Mouse (Mus musculus) hindbrain, embryonic 14.5 days (tissue): Measurements from ENCODE around the gene Panx1. TPM values are rescaled to one million over a fixed set of nuclear protein-coding genes. Genes with fewer than 3 reads are reported as not detected.

Experiments used
- ATAC-seq: fragments of 200-750 bp; cut with Nextera tagmentation; 2 replicates; pipeline ENCODE4 v1.8.0; 2017; ENCODE audit warnings: moderate number of reproducible peaks, mild to moderate bottlenecking, moderate TSS enrichment, moderate library complexity; ENCODE audit not compliant: low FRiP score
- DNase-seq: peaks from one replicate; pipeline ENCODE4 v3.0.0-alpha.2; 2015; ENCODE audit warnings: low spot score
- H3K27ac ChIP-seq: fragments of 300-500 bp; sonication (generic); 2 replicates; pipeline ENCODE4 v1.5.1; 2014; ENCODE audit warnings: mild to moderate bottlenecking, moderate library complexity
- H3K27me3 ChIP-seq: fragments of 300-500 bp; sonication (generic); 2 replicates; pipeline ENCODE4 v1.6.1; 2014; ENCODE audit warnings: mild to moderate bottlenecking, low read length, mixed read lengths; ENCODE audit not compliant: control insufficient read depth, insufficient read depth
- H3K36me3 ChIP-seq: fragments of 300-500 bp; sonication (generic); replicated peaks from 2 replicates; pipeline ENCODE4 v1.6.1; 2014; ENCODE audit not compliant: control insufficient read depth, insufficient read depth
- H3K4me1 ChIP-seq: fragments of 300-500 bp; sonication (generic); replicated peaks from 2 replicates; pipeline ENCODE4 v1.6.1; 2014; ENCODE audit warnings: antibody characterized with exemption, low read length, mixed read lengths; ENCODE audit not compliant: control insufficient read depth, insufficient read depth
- H3K4me2 ChIP-seq: fragments of 300-500 bp; sonication (generic); replicated peaks from 2 replicates; pipeline ENCODE4 v1.6.1; 2014; ENCODE audit warnings: mild to moderate bottlenecking, moderate library complexity
- H3K4me3 ChIP-seq: fragments of 300-500 bp; sonication (generic); replicated peaks from 2 replicates; pipeline ENCODE4 v1.5.1; 2014; ENCODE audit warnings: mild to moderate bottlenecking, low read length
- H3K9ac ChIP-seq: fragments of 300-500 bp; sonication (generic); 2 replicates; pipeline ENCODE4 v1.6.1; 2014
- H3K9me3 ChIP-seq: fragments of 300-500 bp; sonication (generic); 2 replicates; pipeline ENCODE4 v1.6.1; 2016; ENCODE audit warnings: low read length; ENCODE audit not compliant: control insufficient read depth
- WGBS: fragments of 180-500 bp; shearing (Covaris S2); extraction: QIAGEN DNeasy Blood & Tissue Kit; methylation state at CpG from one replicate; pipeline ENCODE4 v1.1.7; 2014; 5-methylcytosine and 5-hydroxymethylcytosine counted together
- polyA plus RNA-seq: library from polyadenylated mRNA; unstranded; fragments of >200 nt; fragmentation: Nextera tagmentation; extraction: Ambion mirVana; gene quantifications from 2 replicates; pipeline ENCODE4 v1.2.1, GENCODE M21; 2014

Gene Panx1
- polyA plus RNA-seq, 1 experiment from 2014 or later = 197 TPM

DNA sequence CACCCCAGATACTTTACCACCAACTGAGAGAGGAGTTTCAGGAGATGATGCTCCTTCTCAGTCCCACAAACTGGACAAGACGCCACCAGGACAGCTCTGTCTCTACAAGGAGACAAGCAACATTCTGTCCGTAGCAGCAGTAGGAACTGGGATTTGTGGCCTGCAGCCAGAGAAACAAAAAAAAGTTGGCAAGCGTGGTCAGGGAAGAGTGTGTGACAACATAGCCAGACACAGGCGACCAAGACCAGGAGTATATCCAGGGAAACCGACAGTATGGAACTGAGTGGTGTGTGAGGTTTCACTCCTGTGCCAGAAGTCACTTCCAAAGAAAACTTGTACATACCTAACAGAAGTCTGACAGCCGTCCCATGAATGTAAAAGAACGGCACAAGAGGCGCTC lies 14.5 kb downstream of the Panx1 start:
- no peak overlapping the region for H3K27ac ChIP-seq
- H3K36me3 ChIP-seq = peaks cover 11% of the 10 kb centered on the region; the same call in 1 of the 2 replicates
- no peaks in the 10 kb centered on the region for H3K27me3 ChIP-seq
- no peak overlapping the region for H3K4me2 ChIP-seq
- WGBS = 72% methylated on average over 8 of the region's 8 CpGs
- no peak for ATAC-seq
- H3K4me1 ChIP-seq = no peaks in the 10 kb centered on the region
- H3K4me3 ChIP-seq = no peak overlapping the region
- H3K9ac ChIP-seq = no peak overlapping the region
- no peaks in the 10 kb centered on the region for H3K9me3 ChIP-seq
- DNase-seq = peak; percentile 53

DNA sequence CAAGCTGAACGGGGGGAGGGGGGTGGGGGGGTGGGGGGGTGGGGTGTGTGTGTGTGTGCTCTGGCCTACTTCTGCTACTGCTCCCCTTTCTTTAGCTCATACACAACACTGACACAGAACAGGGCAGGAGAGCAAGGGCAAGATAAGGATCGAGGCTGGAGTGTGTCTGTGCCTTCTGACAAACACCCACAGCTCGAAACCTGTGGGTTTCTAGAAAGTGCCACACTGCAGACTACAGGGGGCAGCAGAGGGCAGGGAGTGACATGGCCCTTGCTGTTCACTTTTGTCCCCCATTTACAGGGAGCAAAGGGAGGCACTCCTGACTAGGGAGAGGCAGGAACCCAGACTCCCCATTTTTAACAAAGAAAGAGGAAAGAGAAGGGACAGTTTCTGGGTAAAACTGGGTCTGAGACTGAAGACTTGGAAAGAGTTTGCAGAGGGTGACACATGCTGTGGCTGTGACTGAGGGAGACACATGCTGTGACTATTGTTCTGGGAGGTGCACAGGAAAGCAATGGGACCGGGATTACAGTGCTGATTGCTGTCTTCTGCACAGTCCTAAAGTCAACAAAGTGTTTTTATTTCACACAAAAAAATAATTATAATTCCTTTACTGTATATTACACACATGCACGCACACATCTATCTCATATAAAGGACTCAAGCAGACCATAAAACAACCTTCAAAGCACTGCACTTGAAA lies 16.1 kb downstream of the Panx1 start:
- no peak overlapping the region for H3K4me2 ChIP-seq
- no peak overlapping the region for H3K27ac ChIP-seq
- no peak overlapping the region for H3K4me3 ChIP-seq
- ATAC-seq (no peak), DNase-seq (no peak)
- no peaks in the 10 kb centered on the region for H3K27me3 ChIP-seq
- no peaks in the 10 kb centered on the region for H3K4me1 ChIP-seq
- peaks cover 11% of the 10 kb centered on the region; the same call in 1 of the 2 replicates for H3K36me3 ChIP-seq
- no peaks in the 10 kb centered on the region for H3K9me3 ChIP-seq
- 56% methylated on average over 5 of the region's 5 CpGs for WGBS
- no peak overlapping the region for H3K9ac ChIP-seq

GRCm38 (mm10) chr9:15027725-15028124 lies 17.6 kb downstream of the Panx1 start:
- Histone ChIP-seq H3K27ac (no peak overlapping the region), H3K27me3 (no peaks in the 10 kb centered on the region), H3K36me3 (peaks cover 11% of the 10 kb centered on the region; the same call in 1 of the 2 replicates), H3K9me3 (no peaks in the 10 kb centered on the region), H3K9ac (no peak overlapping the region), H3K4me1 (no peaks in the 10 kb centered on the region), H3K4me2 (no peak overlapping the region), H3K4me3 (no peak overlapping the region)
- WGBS = 79% methylated on average over 3 of the region's 3 CpGs
- DNase-seq (no peak), ATAC-seq (no peak)

DNA sequence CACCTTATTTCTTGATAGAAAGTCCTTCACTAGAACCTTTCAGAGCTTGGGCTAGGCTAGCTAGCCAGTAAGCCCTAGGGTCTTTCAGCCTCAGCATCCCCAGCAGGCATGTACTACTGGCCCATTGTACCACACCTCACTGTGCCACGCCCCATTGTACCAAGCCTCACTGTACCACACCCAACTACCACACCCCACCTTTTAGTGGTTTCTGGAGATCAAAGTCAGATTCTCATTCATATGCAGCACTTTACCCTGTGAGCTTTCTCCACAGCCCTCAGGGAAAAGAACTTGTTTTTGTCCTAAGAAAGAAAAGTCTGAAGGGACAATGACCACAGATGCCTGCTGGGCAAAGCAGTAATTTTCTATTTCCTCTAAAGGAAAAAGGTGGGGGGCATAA lies 22.2 kb downstream of the Panx1 start:
- Histone ChIP-seq H3K9ac (no peak overlapping the region), H3K27ac (no peak overlapping the region), H3K9me3 (no peaks in the 10 kb centered on the region), H3K27me3 (no peaks in the 10 kb centered on the region), H3K36me3 (peaks cover 31% of the 10 kb centered on the region), H3K4me2 (no peak overlapping the region), H3K4me1 (no peaks in the 10 kb centered on the region), H3K4me3 (no peak overlapping the region)
- ATAC-seq = no peak
- WGBS = 79% methylated on average over 1 of the region's 1 CpGs
- no peak for DNase-seq

DNA sequence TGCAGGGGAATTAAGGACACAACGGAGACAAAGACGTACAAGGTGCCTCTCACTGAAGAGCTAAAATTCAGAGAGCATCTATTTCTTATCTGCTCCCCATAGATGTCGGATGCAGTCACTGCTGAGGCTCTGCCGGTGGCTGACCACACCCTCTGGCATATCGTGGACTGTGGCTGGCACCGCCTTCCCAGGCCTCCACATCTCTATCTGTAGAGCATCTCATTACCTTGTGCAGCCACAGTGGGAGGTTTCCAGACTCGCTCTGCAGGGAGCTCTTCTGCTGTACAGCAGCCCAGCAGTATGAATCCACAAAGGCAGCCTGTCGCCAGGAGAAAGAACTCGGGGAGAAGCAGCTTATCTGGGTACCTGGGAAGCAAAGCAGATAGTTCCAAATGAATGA lies 24.1 kb downstream of the Panx1 start:
- no peaks in the 10 kb centered on the region for H3K9me3 ChIP-seq
- no peak overlapping the region for H3K4me3 ChIP-seq
- 79% methylated on average over 9 of the region's 9 CpGs for whole genome bisulfite sequencing
- H3K27me3 ChIP-seq = no peaks in the 10 kb centered on the region
- no peak overlapping the region for H3K4me2 ChIP-seq
- no peaks in the 10 kb centered on the region for H3K4me1 ChIP-seq
- peaks cover 42% of the 10 kb centered on the region for H3K36me3 ChIP-seq
- no peak overlapping the region for H3K9ac ChIP-seq
- no peak overlapping the region for H3K27ac ChIP-seq
- DNase-seq (no peak), ATAC-seq (no peak)

DNA sequence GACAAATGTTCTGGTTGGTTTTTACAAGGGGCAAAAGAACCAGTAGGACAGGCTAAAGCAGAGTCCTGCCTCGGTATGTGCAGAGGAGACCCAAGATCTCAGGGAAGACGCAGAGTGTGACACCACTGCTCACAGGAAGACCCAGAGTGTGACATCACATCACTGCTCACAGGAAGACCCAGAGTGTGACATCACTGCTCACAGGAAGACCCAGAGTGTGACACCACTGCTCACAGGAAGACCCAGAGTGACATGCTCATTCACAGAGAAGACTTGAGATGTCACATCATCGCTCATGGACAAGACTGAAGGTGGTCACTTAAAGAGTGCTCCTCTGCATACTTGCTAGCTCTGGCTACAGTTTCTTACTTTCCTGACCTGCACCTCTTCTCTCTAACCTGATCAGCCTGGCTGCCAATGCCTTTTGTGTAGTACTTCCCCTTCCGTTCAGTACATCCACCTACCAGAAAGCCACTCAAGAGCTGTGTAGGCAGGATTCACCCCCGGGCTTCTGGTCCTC lies 24.7 kb downstream of the Panx1 start:
- H3K9ac ChIP-seq = no peak overlapping the region
- no peak for DNase-seq
- no peak overlapping the region for H3K4me3 ChIP-seq
- H3K4me2 ChIP-seq = no peak overlapping the region
- H3K27ac ChIP-seq = no peak overlapping the region
- WGBS = 97% methylated on average over 5 of the region's 5 CpGs
- H3K9me3 ChIP-seq = no peaks in the 10 kb centered on the region
- no peak for ATAC-seq
- no peaks in the 10 kb centered on the region for H3K4me1 ChIP-seq
- H3K36me3 ChIP-seq = peaks cover 42% of the 10 kb centered on the region
- no peaks in the 10 kb centered on the region for H3K27me3 ChIP-seq

DNA sequence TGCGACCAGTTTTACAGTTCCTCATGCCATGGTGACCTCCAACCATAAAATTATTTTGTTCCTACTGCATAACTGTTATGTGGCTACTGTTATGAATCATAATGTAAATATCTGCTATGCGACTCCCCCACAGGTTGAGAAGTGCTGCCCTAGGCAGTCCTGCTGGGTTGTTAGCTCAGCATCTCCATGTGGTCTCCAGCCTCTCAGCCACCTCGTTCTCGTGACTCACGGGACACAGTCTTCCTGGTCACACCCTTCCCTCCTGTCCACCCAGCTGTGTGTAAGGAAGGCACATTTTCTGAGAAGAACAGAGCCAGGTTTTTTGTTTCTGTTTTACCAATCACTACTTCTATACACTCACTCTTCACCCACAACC lies 26.5 kb downstream of the Panx1 start:
- WGBS = 86% methylated on average over 5 of the region's 5 CpGs
- H3K4me1 ChIP-seq = no peaks in the 10 kb centered on the region
- H3K9ac ChIP-seq = no peak overlapping the region
- no peak overlapping the region for H3K27ac ChIP-seq
- H3K9me3 ChIP-seq = no peaks in the 10 kb centered on the region
- DNase-seq (no peak), ATAC-seq (no peak)
- H3K4me2 ChIP-seq = no peak overlapping the region
- no peak overlapping the region for H3K4me3 ChIP-seq
- peaks cover 42% of the 10 kb centered on the region for H3K36me3 ChIP-seq
- H3K27me3 ChIP-seq = no peaks in the 10 kb centered on the region

DNA sequence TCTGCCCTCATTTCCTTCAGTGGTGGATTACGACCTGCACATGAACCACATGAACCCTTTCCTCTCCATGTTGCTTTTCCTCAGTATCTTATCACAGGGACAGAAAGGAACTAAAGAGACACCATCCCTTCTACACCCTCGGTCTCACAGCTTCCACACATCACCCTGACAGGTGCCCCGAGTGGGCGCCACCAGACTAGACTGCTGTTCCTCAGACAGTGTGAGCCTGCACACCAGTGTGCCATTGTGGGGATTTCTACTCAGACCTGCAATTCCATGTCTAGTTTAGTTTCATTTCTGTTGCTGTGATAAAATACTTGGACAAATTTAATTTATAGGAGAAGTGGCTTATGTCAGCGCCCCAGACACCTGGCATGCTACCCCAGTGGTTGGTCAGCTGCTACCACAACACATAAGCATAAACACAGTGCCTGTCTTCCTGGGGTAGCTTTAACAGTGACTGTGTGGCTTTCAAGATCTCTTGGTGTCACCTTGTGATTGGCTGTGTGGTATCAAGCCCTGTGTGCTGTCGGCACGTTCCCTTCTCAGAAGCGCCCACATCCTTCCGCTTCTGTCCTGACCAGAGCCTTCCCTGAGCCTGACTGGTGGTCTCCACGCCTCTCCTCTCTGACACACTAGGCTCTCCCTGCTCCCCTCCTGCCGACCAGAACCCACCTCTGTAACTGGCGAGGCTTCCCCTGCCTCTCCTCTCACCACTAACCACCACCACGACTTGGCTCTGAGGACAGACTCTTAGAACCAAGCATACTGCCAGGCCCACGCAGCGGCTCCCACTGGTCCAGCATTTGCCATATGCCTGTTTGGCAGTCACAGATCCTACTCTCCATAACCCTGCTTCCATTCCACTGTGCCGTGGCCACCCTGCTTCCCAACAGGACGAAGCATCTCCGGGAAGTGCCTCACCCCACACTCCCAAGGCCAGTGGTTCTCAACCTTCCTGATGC lies 27.2 kb downstream of the Panx1 start:
- ATAC-seq (no peak), DNase-seq (no peak)
- no peaks in the 10 kb centered on the region for H3K27me3 ChIP-seq
- no peak overlapping the region for H3K27ac ChIP-seq
- no peaks in the 10 kb centered on the region for H3K4me1 ChIP-seq
- H3K9me3 ChIP-seq = no peaks in the 10 kb centered on the region
- peaks cover 43% of the 10 kb centered on the region for H3K36me3 ChIP-seq
- 92% methylated on average over 18 of the region's 18 CpGs for WGBS
- no peak overlapping the region for H3K9ac ChIP-seq
- H3K4me2 ChIP-seq = no peak overlapping the region
- no peak overlapping the region for H3K4me3 ChIP-seq

DNA sequence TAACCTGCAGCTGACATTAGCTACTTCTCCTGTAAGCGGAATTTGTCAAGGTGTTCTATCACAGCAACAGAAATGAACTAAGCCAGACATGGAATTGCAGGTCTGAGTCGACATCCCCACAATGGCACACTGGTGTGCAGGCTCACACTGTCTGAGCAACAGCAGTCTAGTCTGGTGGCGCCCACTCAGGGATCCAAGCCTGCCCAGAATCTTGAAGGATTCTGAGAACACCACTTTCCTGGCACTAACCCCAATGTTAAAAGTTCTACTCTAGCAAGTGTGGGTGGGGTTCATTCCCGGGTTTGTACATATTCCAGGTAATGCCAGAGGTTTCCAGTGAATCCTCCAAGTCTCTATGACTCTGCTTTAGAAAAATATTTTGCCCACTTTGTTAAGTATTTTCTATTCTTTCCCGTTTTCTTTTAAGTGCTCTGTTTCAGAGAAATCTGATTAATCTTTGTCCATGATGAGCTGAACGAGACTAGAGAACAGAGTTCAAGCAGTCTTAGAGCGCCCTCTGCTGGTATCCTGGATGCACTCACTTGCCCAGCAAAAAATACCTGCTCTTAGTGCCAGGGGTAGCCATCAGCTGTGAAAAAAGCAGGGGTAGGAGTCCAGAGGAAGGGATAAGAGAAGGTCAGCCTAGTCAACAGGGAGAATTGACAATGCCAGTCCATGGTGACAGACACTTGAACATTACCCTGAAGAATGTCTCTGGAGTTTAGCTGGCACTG lies 29.9 kb downstream of the Panx1 start:
- no peak overlapping the region for H3K4me2 ChIP-seq
- H3K9ac ChIP-seq = no peak overlapping the region
- H3K4me3 ChIP-seq = no peak overlapping the region
- peak; percentile 72; the same call in 1 of the 2 replicates for ATAC-seq
- peaks cover 40% of the 10 kb centered on the region for H3K36me3 ChIP-seq
- H3K27me3 ChIP-seq = no peaks in the 10 kb centered on the region
- no peaks in the 10 kb centered on the region for H3K9me3 ChIP-seq
- WGBS = 54% methylated on average over 7 of the region's 7 CpGs
- H3K27ac ChIP-seq = no peak overlapping the region
- no peaks in the 10 kb centered on the region for H3K4me1 ChIP-seq
- DNase-seq = peak; percentile 95
